Mouse (Mus musculus) kidney, embryonic 16.5 days (tissue): ENCODE measurements at regions not wholly inside any gene's neighbourhood (a gene's known extent, or its start where the extent isn't known, plus 50 kb on each side); places are given as distances from the start of the nearest gene placed in this dataset.

Source experiments
- ATAC-seq: fragments of 200-750 bp; cut with Nextera tagmentation; 2 replicates; pipeline ENCODE4 v1.8.0; 2017; ENCODE audit warnings: moderate TSS enrichment; ENCODE audit not compliant: low FRiP score, low TSS enrichment
- H3K27ac ChIP-seq: fragments of 300-500 bp; sonication (generic); 2 replicates; pipeline ENCODE4 v1.5.1; 2014; ENCODE audit warnings: low read length
- H3K27me3 ChIP-seq: fragments of 300-500 bp; sonication (generic); 2 replicates; pipeline ENCODE4 v1.6.1; 2014; ENCODE audit warnings: low read length, control low read depth, mixed read lengths; ENCODE audit not compliant: insufficient read depth
- H3K36me3 ChIP-seq: fragments of 300-500 bp; sonication (generic); 2 replicates; pipeline ENCODE4 v1.6.1; 2014; ENCODE audit warnings: low read length, control low read depth, mixed read lengths; ENCODE audit not compliant: insufficient read depth
- H3K4me1 ChIP-seq: fragments of 300-500 bp; sonication (generic); 2 replicates; pipeline ENCODE4 v1.6.1; 2014; ENCODE audit warnings: low read length, control low read depth, mixed read lengths; ENCODE audit not compliant: insufficient read depth
- H3K4me2 ChIP-seq: fragments of 300-500 bp; sonication (generic); replicated peaks from 2 replicates; pipeline ENCODE4 v1.6.1; 2014; ENCODE audit warnings: low read depth, low read length
- H3K4me3 ChIP-seq: fragments of 300-500 bp; sonication (generic); 2 replicates; pipeline ENCODE4 v1.5.1; 2014; ENCODE audit warnings: mild to moderate bottlenecking, low read length
- H3K9ac ChIP-seq: fragments of 300-500 bp; sonication (generic); replicated peaks from 2 replicates; pipeline ENCODE4 v1.6.1; 2014; ENCODE audit warnings: low read length
- H3K9me3 ChIP-seq: fragments of 300-500 bp; sonication (generic); 2 replicates; pipeline ENCODE4 v1.6.1; 2016; ENCODE audit warnings: low read length, control low read depth
- WGBS: fragments of 180-500 bp; shearing (Covaris S2); extraction: QIAGEN DNeasy Blood & Tissue Kit; methylation state at CpG from one replicate; pipeline ENCODE4 v1.1.7; 2014; 5-methylcytosine and 5-hydroxymethylcytosine counted together

DNA sequence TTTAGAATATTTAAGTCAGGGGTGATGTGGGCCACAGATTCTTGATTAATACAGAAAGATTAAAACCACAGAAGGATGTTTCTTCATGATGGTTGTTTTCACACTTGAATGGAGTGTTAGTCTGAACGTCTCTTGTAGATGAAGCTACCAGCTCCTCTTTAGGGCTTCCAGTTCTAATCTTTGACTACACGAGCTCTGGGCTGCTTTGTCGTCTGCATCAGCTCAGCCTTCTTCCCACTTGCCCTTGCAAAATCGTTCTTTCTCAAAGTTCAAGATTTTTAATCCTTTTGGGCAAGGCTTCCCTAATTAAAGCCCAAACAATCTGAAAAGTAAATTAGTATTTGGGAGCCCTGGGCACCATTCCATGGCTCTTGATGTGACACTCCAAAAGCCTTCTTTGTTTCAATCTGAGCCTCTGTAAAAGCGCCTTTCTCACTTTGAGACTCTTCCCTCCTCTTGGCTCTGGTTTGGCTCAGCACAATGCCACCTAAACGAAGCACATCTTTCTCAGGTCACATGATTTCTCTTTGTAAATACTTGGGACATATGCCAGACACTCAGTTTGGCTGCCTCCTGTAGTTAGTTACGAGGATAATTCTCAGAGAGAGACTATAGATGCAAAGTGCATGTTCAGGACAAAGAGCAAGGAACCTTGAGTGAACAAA is 238.6 kb upstream of the Mpped2 start:
- 79% methylated on average over 7 of the region's 7 CpGs for WGBS
- no peak for ATAC-seq
- no peak overlapping the region for H3K27ac ChIP-seq

DNA sequence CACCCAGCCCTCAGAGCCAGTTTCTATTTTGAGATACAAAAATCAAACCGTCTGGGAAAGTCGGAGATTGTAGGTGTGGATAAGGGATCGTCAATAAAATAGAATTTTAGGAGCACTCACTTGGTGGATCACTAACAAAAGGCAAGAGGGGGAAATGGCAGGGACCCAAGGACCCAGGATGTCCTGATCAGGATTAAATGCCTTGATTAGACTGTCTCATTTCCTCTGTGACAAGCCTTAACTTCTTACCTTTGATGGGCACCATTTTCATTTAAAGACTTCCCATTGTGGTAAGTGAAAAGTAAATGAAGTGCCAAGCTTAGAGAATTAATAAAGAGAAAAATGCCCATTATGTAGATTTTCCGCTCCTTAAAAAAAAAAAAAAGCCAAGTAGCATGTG is 238.0 kb upstream of the Mpped2 start:
- H3K27me3 ChIP-seq = no peaks in the 10 kb centered on the region
- ATAC-seq = no peak
- H3K4me2 ChIP-seq = no peak overlapping the region
- H3K9ac ChIP-seq = no peak overlapping the region
- no peaks in the 10 kb centered on the region for H3K36me3 ChIP-seq
- no peak overlapping the region for H3K27ac ChIP-seq
- H3K4me1 ChIP-seq = no peaks in the 10 kb centered on the region
- no peaks in the 10 kb centered on the region for H3K9me3 ChIP-seq
- no peak overlapping the region for H3K4me3 ChIP-seq
- WGBS = 82% methylated on average over 4 of the region's 4 CpGs

More for the DNA sequence above, 238.6 kb upstream of the Mpped2 start:
- Histone ChIP-seq H3K4me1 (no peaks in the 10 kb centered on the region), H3K9me3 (no peaks in the 10 kb centered on the region), H3K27me3 (no peaks in the 10 kb centered on the region), H3K9ac (no peak overlapping the region), H3K36me3 (no peaks in the 10 kb centered on the region), H3K4me3 (no peak overlapping the region), H3K4me2 (no peak overlapping the region)

DNA sequence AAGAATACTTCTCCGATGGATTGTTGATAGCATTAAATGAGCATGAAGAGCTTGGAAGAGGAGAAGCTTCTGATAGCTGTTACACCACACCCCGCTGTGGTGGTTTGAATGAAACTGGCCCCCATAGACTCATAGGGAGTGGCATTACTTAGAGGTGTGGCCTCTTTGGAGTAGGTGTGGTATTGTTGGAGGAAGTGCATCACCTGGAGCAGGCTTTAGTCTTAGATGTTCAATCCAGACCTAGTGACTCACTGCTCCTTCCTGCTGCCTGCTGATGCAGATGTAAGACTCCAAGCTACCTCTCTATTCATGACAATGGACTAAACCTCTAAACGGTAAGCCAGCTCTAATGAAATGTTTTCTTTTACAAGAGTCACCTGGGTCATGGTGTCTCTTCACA is 237.1 kb upstream of the Mpped2 start:
- no peak for ATAC-seq
- Histone ChIP-seq H3K27ac (no peak overlapping the region), H3K4me1 (no peaks in the 10 kb centered on the region), H3K4me2 (no peak overlapping the region), H3K27me3 (no peaks in the 10 kb centered on the region), H3K9ac (no peak overlapping the region), H3K4me3 (no peak overlapping the region), H3K36me3 (no peaks in the 10 kb centered on the region), H3K9me3 (no peaks in the 10 kb centered on the region)
- WGBS = 84% methylated on average over 3 of the region's 3 CpGs

DNA sequence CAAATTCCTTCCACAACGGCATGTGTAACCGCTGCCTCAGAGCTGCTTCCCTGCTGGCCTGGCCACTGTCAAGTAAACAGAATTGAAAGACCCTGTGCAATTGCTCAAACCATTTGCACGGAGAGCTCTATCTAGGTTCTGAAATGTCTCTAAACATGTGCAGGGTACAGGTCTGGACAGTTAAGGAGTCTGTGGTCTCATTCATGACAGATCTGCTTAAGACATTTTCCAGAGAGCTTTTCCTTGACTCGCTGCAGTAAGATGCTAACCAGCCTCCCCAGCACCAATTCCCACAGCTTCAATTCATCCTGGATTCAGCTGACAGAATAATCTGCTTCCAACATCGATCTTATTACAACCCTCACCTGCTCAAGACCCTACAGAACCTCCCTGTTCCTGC is 235.1 kb upstream of the Mpped2 start:
- Histone ChIP-seq H3K9me3 (no peaks in the 10 kb centered on the region), H3K4me1 (no peaks in the 10 kb centered on the region), H3K9ac (no peak overlapping the region), H3K27ac (no peak overlapping the region), H3K4me3 (no peak overlapping the region), H3K27me3 (no peaks in the 10 kb centered on the region), H3K4me2 (no peak overlapping the region), H3K36me3 (no peaks in the 10 kb centered on the region)
- 73% methylated on average over 5 of the region's 5 CpGs for WGBS
- no peak for ATAC-seq

- Histone ChIP-seq H3K9ac (no peak overlapping the region), H3K4me3 (no peak overlapping the region), H3K9me3 (no peaks in the 10 kb centered on the region), H3K36me3 (no peaks in the 10 kb centered on the region), H3K4me2 (no peak overlapping the region), H3K4me1 (no peaks in the 10 kb centered on the region), H3K27me3 (no peaks in the 10 kb centered on the region), H3K27ac (no peak overlapping the region)
- ATAC-seq = no peak
- WGBS = 55% methylated on average over 8 of the region's 8 CpGs
Measured at GRCm38 (mm10) chr2:106461021-106461420, 232.0 kb upstream of the Mpped2 start.

- Histone ChIP-seq H3K36me3 (no peaks in the 10 kb centered on the region), H3K4me1 (no peaks in the 10 kb centered on the region), H3K27me3 (no peaks in the 10 kb centered on the region), H3K4me2 (no peak overlapping the region), H3K4me3 (no peak overlapping the region), H3K9ac (no peak overlapping the region), H3K9me3 (no peaks in the 10 kb centered on the region), H3K27ac (no peak overlapping the region)
- no peak for ATAC-seq
- 68% methylated on average over 7 of the region's 7 CpGs for WGBS
Measured at GRCm38 (mm10) chr2:106461490-106461889, 231.6 kb upstream of the Mpped2 start.

- H3K27ac ChIP-seq = no peak overlapping the region
- no peak overlapping the region for H3K4me3 ChIP-seq
- no peaks in the 10 kb centered on the region for H3K36me3 ChIP-seq
- ATAC-seq = no peak
- H3K9me3 ChIP-seq = no peaks in the 10 kb centered on the region
- no peak overlapping the region for H3K4me2 ChIP-seq
- no peaks in the 10 kb centered on the region for H3K27me3 ChIP-seq
- no peak overlapping the region for H3K9ac ChIP-seq
- no peaks in the 10 kb centered on the region for H3K4me1 ChIP-seq
- 44% methylated on average over 12 of the region's 12 CpGs for WGBS
Measured at GRCm38 (mm10) chr2:106461973-106462637, 231.0 kb upstream of the Mpped2 start.

DNA sequence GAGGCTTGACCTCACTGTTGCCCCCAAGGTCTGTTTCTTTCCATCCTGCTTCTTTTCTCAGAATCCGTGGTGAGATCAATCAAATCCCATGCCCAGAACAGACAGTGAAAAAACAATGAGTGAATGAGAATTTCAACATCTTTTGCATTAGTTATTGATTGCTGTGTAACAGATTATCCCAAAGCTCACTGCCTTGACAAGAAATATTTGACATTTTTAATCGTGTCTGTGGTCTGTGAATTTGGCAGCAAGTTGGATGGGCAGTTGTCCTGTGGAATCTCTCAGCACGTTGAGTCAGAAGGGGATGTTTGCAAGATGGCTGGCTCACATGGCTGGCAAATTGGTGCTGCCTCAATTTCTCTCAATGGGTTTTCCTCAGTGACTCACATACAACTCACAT is 228.0 kb upstream of the Mpped2 start:
- Histone ChIP-seq H3K9me3 (no peaks in the 10 kb centered on the region), H3K4me2 (no peak overlapping the region), H3K9ac (no peak overlapping the region), H3K4me3 (no peak overlapping the region), H3K4me1 (no peaks in the 10 kb centered on the region), H3K36me3 (no peaks in the 10 kb centered on the region), H3K27ac (no peak overlapping the region), H3K27me3 (no peaks in the 10 kb centered on the region)
- WGBS = 72% methylated on average over 3 of the region's 3 CpGs
- no peak for ATAC-seq

DNA sequence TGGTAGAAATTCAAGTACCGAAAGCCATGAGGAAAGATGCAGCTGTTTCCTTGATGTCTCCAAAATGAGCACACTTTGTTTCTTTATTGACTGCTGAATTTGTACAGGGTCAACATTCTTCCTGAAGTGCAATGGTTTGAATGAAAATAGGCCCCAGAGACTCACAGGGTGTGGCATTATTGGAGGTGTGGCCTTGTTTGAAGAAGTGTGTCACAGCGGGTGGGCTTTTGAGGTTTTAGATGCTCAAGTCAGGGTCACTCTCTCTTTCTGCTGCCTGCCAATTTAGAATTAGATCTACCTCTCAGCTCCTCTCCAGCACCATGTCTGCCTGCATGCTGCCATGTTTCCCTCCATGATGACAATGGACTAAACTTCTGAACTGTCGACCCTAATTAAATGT is 227.2 kb upstream of the Mpped2 start:
- Histone ChIP-seq H3K9me3 (no peaks in the 10 kb centered on the region), H3K9ac (no peak overlapping the region), H3K27ac (no peak overlapping the region), H3K27me3 (no peaks in the 10 kb centered on the region), H3K36me3 (no peaks in the 10 kb centered on the region), H3K4me3 (no peak overlapping the region), H3K4me1 (no peaks in the 10 kb centered on the region), H3K4me2 (no peak overlapping the region)
- ATAC-seq = no peak
- WGBS = 90% methylated on average over 3 of the region's 3 CpGs

- Histone ChIP-seq H3K9ac (no peak overlapping the region), H3K36me3 (no peaks in the 10 kb centered on the region), H3K4me2 (no peak overlapping the region), H3K4me3 (no peak overlapping the region), H3K27me3 (no peaks in the 10 kb centered on the region), H3K9me3 (no peaks in the 10 kb centered on the region), H3K27ac (no peak overlapping the region), H3K4me1 (no peaks in the 10 kb centered on the region)
- ATAC-seq = no peak
- 97% methylated on average over 2 of the region's 2 CpGs for WGBS
Measured at GRCm38 (mm10) chr2:106469196-106469595, 223.9 kb upstream of the Mpped2 start.
